Mouse (Mus musculus): ENCODE measurements at regions not wholly inside any gene's neighbourhood (a gene's known extent, or its start where the extent isn't known, plus 50 kb on each side); places are given as distances from the start of the nearest gene placed in this dataset.

DNA sequence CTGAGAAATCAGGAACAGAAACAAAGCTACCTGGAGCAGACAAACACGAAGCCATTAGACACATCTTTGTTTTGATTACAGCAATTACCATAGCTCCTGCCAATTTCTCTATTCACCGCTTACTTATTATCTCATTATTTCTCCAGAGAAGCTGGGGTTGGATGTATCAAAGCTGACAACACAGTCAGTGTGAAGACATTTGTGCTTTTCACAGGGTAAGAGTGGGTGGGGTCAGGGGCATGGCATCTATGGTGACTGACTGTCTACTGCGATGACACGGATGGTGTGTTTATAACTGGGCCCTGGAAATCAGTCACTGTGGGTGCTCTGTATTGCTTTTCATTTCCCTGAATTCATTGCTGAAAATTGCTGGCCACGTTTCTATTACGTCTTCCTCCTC lies 815.0 kb upstream of the Adgrl2 start:
- H3K27me3 ChIP-seq, result no peaks in the 10 kb centered on the region
- no peak overlapping the region for H3K4me3 ChIP-seq (replicated peaks)
- no peaks in the 10 kb centered on the region for H3K4me1 ChIP-seq (replicated peaks)
- no peaks in the 10 kb centered on the region for H3K9me3 ChIP-seq (replicated peaks)
- H3K9ac ChIP-seq, result no peak overlapping the region
- 65% methylated on average over 6 of the region's 6 CpGs for WGBS (ENCODE audit: insufficient replicate concordance)
- H3K27ac ChIP-seq (replicated peaks), result no peak overlapping the region
- ATAC-seq (ENCODE audit: insufficient read depth), result no peak
- no peaks in the 10 kb centered on the region for H3K36me3 ChIP-seq (replicated peaks)
- H3K4me2 ChIP-seq, result no peak overlapping the region

DNA sequence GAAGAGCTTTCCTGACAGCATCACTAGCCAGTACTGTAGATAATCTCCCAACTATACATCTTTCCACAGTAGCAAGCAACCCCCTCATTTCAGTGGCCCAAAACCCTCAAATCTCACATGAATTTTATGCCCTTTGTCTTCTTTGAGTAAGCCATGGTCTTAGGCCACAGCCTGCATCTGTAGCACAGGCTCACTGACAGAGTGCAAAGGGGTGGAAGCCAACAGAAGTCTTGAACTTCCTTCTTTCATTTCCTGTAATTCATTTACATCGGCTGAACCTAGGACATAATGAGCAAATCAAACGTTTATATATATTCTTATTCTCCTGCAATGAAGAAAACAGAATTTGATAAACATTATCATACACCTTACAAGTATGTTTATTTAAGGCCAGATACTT lies 805.8 kb upstream of the Adgrl2 start:
- Histone ChIP-seq H3K9me3 (replicated peaks) (no peaks in the 10 kb centered on the region), H3K4me3 (replicated peaks) (no peak overlapping the region), H3K4me1 (replicated peaks) (no peaks in the 10 kb centered on the region), H3K36me3 (replicated peaks) (no peaks in the 10 kb centered on the region), H3K27ac (replicated peaks) (no peak overlapping the region), H3K4me2 (no peak overlapping the region), H3K9ac (no peak overlapping the region), H3K27me3 (no peaks in the 10 kb centered on the region)
- ATAC-seq (ENCODE audit: insufficient read depth), result no peak
- 18% methylated on average over 2 of the region's 2 CpGs for WGBS (ENCODE audit: insufficient replicate concordance)

DNA sequence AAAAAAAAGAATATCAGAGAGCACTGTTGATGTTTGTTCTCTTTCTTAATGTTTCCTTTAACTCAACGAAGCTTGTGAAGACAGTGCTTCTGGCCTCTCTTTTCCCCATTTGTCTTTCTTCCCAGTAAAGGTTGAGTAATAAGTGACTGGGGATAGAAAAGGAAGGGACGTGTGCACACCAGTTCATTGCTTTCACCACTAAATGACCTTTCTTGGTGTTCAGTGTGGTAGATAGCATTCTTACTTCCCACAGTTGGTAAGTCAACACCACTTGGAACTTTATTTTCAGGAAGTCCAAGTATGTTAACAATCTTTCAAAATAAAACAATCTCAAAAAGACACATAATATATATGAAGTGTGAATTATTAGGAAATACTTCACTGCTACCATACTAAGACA lies 801.2 kb upstream of the Adgrl2 start:
- Histone ChIP-seq H3K27ac (replicated peaks) (no peak overlapping the region), H3K4me2 (no peak overlapping the region), H3K36me3 (replicated peaks) (no peaks in the 10 kb centered on the region), H3K4me3 (replicated peaks) (no peak overlapping the region), H3K9ac (no peak overlapping the region), H3K9me3 (replicated peaks) (no peaks in the 10 kb centered on the region), H3K27me3 (no peaks in the 10 kb centered on the region), H3K4me1 (replicated peaks) (no peaks in the 10 kb centered on the region)
- ATAC-seq (ENCODE audit: insufficient read depth), result no peak
- WGBS (ENCODE audit: insufficient replicate concordance), result 45% methylated on average over 2 of the region's 2 CpGs

DNA sequence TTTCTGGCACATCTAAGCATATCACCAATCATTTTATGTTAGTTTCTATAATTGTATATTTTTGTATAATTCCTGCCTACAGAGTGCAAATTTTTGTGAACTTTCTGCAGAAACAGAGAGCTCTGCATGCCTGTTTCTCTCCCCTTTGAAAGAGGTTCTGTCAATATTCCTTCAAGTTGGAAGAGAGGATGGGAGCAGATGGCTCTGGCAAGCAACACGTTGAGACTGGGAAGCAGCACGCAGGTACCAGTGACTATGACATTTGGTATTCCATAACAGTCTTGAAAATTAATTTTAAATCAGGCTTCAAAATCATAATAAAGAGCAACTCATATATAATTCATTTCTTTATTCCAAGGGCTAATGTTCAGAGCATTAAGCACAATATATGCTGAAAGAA lies 795.7 kb upstream of the Adgrl2 start:
- 62% methylated on average over 2 of the region's 2 CpGs for WGBS (ENCODE audit: insufficient replicate concordance)
- Histone ChIP-seq H3K4me1 (replicated peaks) (no peaks in the 10 kb centered on the region), H3K4me2 (no peak overlapping the region), H3K27ac (replicated peaks) (no peak overlapping the region), H3K4me3 (replicated peaks) (no peak overlapping the region), H3K27me3 (no peaks in the 10 kb centered on the region), H3K9me3 (replicated peaks) (no peaks in the 10 kb centered on the region), H3K36me3 (replicated peaks) (no peaks in the 10 kb centered on the region), H3K9ac (no peak overlapping the region)
- ATAC-seq (ENCODE audit: insufficient read depth), result no peak

DNA sequence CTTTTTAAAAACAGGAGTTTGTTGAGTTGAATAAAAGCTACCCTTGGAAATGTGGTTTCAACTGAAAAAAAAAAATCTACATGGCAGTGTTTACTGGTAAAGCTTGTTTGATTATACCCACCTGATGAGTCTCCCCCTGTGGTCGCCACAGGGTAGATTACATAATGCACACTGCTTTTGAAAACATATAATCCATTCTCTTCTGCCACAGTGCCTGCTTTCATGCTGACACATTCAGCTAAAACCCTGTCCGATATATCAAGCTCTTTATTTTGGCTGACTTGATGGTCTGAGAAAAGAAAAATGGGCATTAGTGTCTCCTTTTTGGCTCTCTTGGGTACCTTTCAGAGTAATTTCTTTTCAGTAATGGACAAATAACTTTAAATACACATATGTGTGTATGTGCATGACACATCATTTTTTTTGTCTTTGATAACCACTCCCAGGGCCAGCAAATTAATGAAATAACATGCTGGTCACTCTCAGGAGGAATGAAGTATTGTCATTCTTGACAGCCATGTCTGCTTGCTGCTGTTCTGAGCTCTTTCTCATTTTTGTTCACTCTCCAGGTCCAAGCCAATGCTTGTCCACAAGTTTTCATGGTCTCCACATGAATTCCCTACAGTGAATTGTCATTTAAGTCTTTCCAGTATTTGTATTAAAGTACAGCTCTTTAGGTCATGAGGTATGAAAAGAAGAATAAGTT lies 793.7 kb upstream of the Adgrl2 start:
- H3K36me3 ChIP-seq (replicated peaks), result no peaks in the 10 kb centered on the region
- H3K4me2 ChIP-seq, result no peak overlapping the region
- no peaks in the 10 kb centered on the region for H3K27me3 ChIP-seq
- no peak overlapping the region for H3K27ac ChIP-seq (replicated peaks)
- no peaks in the 10 kb centered on the region for H3K4me1 ChIP-seq (replicated peaks)
- no peak overlapping the region for H3K9ac ChIP-seq
- no peak overlapping the region for H3K4me3 ChIP-seq (replicated peaks)
- no peaks in the 10 kb centered on the region for H3K9me3 ChIP-seq (replicated peaks)
- 55% methylated on average over 2 of the region's 2 CpGs for WGBS (ENCODE audit: insufficient replicate concordance)
- ATAC-seq (ENCODE audit: insufficient read depth), result no peak

DNA sequence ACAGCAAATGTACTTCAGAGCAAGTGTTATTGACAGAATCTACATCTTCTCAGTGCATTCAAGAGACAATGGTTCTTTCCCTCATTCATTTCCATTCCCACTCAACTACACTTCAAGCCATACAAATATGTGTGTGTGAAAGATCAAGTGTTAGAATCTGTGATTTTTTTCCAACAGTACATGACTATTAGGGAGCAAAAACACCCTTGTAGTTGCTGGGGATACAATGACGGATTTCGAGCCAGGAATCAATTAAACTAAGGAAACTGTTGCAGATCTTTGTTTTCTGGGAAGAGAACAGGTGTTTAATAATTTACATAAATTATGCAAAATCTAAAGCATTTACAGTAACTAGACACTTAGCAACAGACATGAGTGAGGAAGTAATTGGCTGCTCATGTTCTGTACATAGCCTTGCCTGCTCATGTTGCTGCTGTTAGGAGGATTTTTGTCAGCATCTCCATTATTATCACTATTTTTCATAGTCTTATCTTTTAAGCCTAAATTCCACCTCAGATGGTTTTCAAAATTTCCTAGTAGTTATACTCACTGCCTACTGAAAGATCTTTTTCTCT lies 777.6 kb upstream of the Adgrl2 start:
- ATAC-seq (ENCODE audit: insufficient read depth), result no peak

DNA sequence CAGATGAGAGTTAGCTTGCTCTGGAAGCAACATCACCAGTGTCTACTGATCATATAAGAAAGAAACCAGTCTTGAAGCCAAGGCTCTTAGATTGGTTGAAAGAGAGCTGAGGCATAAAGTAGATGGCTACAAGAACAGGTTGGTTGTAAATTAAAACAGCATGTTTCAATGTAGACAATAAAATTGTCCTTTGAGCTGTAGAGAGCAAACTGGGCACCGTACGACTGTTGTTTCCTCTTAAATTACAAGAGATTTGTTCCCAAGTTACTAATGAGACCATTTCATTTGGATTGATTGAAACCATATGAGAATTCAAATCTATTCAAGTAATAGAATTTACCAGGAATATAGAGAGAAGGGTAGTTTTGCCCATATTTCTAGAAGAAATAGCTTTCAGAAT lies 770.9 kb upstream of the Adgrl2 start:
- Histone ChIP-seq H3K4me1 (replicated peaks) (no peaks in the 10 kb centered on the region), H3K9ac (no peak overlapping the region), H3K36me3 (replicated peaks) (no peaks in the 10 kb centered on the region), H3K27me3 (no peaks in the 10 kb centered on the region), H3K9me3 (replicated peaks) (no peaks in the 10 kb centered on the region), H3K4me3 (replicated peaks) (no peak overlapping the region), H3K4me2 (no peak overlapping the region), H3K27ac (replicated peaks) (no peak overlapping the region)
- WGBS (ENCODE audit: insufficient replicate concordance), result 65% methylated on average over 2 of the region's 2 CpGs
- no peak for ATAC-seq (ENCODE audit: insufficient read depth)

More for the DNA sequence above, 777.6 kb upstream of the Adgrl2 start:
- H3K9me3 ChIP-seq (replicated peaks), result no peaks in the 10 kb centered on the region
- H3K4me1 ChIP-seq (replicated peaks), result no peaks in the 10 kb centered on the region
- WGBS (ENCODE audit: insufficient replicate concordance), result 63% methylated on average over 2 of the region's 2 CpGs
- no peak overlapping the region for H3K4me2 ChIP-seq
- H3K9ac ChIP-seq, result no peak overlapping the region
- no peaks in the 10 kb centered on the region for H3K36me3 ChIP-seq (replicated peaks)
- H3K4me3 ChIP-seq (replicated peaks), result no peak overlapping the region
- H3K27me3 ChIP-seq, result no peaks in the 10 kb centered on the region
- no peak overlapping the region for H3K27ac ChIP-seq (replicated peaks)

DNA sequence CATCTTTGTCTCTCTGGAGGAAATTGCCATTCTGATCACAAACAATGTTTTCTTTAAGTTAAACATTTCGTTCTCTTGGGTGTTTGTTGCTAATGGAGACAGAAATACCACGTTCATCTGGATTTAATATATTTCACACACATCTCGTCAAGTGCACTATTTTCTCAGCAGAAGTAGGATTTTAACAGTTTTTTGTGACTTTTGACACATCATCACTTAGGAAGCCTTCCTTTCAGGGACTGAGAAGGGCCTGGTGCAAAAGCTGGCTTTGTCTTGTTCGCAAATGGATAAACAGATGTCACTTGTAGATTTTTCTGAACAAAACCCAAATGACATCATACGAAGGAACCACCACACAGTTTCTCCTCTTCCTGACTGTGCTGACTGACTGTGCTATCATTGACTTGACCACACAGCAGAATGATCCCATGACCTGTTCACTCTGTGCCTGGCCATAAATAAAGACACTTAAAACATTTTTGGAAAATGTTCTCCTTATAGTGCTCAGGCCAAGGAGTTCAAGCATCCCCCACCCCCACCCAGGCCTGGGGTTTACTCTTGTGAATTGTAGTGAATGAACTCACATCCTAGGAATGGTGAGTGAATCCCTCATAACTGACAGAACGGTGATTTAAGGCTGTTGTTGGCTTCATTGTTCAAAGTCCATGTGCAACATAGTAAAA lies 767.7 kb upstream of the Adgrl2 start:
- ATAC-seq (ENCODE audit: insufficient read depth), result no peak
- no peaks in the 10 kb centered on the region for H3K4me1 ChIP-seq (replicated peaks)
- no peak overlapping the region for H3K4me2 ChIP-seq
- H3K27ac ChIP-seq (replicated peaks), result no peak overlapping the region
- H3K27me3 ChIP-seq, result no peaks in the 10 kb centered on the region
- no peaks in the 10 kb centered on the region for H3K9me3 ChIP-seq (replicated peaks)
- WGBS (ENCODE audit: insufficient replicate concordance), result 53% methylated on average over 6 of the region's 6 CpGs
- no peaks in the 10 kb centered on the region for H3K36me3 ChIP-seq (replicated peaks)
- no peak overlapping the region for H3K4me3 ChIP-seq (replicated peaks)
- no peak overlapping the region for H3K9ac ChIP-seq

DNA sequence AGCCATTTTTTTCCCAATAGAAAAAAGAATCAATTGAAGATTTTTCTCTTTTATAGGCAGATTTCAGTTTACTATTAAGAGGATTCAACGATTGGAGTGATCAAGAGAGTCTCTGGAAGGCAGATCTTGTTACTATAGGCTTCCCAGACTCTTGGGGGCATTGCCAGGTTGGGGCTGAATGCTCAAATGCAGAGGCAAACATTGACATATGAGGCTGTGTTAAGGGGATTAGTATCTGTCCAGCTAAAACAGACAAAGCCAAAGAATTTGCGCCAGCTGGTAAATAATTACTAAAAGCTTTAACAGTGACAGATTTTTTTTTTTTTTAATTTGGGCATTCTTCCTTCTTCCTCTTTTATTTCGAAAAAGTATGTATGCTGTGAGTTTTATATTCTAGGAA lies 745.7 kb upstream of the Adgrl2 start:
- Histone ChIP-seq H3K4me1 (replicated peaks) (no peaks in the 10 kb centered on the region), H3K4me2 (no peak overlapping the region), H3K9ac (no peak overlapping the region), H3K36me3 (replicated peaks) (no peaks in the 10 kb centered on the region), H3K27me3 (no peaks in the 10 kb centered on the region), H3K9me3 (replicated peaks) (no peaks in the 10 kb centered on the region), H3K27ac (replicated peaks) (no peak overlapping the region), H3K4me3 (replicated peaks) (no peak overlapping the region)
- WGBS (ENCODE audit: insufficient replicate concordance), result 42% methylated on average over 3 of the region's 3 CpGs
- ATAC-seq (ENCODE audit: insufficient read depth), result no peak

DNA sequence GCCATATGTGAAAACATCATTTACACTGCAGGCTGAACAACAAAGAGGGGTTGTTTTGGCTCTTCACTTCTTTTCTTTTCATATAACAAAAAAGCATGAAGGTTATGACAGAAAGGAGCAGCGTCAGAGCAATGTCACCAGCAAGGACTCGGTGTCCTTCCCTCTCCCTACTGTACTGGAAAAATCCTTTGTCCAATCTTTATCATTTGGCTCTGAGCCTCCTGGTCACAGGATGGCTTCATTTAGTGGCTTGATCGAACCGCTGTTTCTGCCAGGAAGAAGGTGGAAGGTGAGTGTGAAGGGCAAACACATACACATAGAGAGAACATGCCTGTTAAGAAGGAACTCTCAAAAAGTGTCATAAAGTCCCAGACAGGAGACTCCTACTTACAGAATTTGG lies 735.9 kb upstream of the Adgrl2 start:
- no peaks in the 10 kb centered on the region for H3K4me1 ChIP-seq (replicated peaks)
- H3K9ac ChIP-seq, result no peak overlapping the region
- ATAC-seq (ENCODE audit: insufficient read depth), result no peak
- no peaks in the 10 kb centered on the region for H3K27me3 ChIP-seq
- no peak overlapping the region for H3K4me3 ChIP-seq (replicated peaks)
- no peak overlapping the region for H3K27ac ChIP-seq (replicated peaks)
- no peaks in the 10 kb centered on the region for H3K9me3 ChIP-seq (replicated peaks)
- H3K4me2 ChIP-seq, result no peak overlapping the region
- WGBS (ENCODE audit: insufficient replicate concordance), result 63% methylated on average over 4 of the region's 4 CpGs
- H3K36me3 ChIP-seq (replicated peaks), result no peaks in the 10 kb centered on the region

DNA sequence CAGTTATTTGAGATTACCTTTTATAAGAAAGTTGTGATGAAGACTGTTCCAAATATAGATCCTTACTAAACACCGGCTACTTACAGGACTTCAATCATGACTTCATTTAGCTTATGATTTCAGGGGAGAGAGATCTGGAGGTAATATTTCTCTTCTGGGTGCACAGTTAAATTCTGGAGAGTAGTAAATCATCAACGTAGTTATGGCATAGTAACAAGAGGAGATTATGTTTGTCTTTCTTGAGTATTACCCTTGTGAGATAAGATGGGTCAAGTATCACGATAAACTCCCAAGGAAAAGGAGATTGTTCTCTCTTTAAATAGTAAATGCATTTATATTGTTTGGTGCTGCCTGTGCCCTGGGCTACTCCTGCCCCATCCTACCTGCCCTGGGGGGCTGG lies 734.5 kb upstream of the Adgrl2 start:
- H3K27me3 ChIP-seq, result no peaks in the 10 kb centered on the region
- no peak overlapping the region for H3K4me3 ChIP-seq (replicated peaks)
- ATAC-seq (ENCODE audit: insufficient read depth), result no peak
- no peak overlapping the region for H3K9ac ChIP-seq
- H3K4me2 ChIP-seq, result no peak overlapping the region
- no peaks in the 10 kb centered on the region for H3K9me3 ChIP-seq (replicated peaks)
- 64% methylated on average over 3 of the region's 3 CpGs for WGBS (ENCODE audit: insufficient replicate concordance)
- H3K36me3 ChIP-seq (replicated peaks), result no peaks in the 10 kb centered on the region
- H3K4me1 ChIP-seq (replicated peaks), result no peaks in the 10 kb centered on the region
- no peak overlapping the region for H3K27ac ChIP-seq (replicated peaks)
